Mouse (Mus musculus) megakaryocyte, embryonic 14.5 days (primary cell): ENCODE measurements at regions not wholly inside any gene's neighbourhood (a gene's known extent, or its start where the extent isn't known, plus 50 kb on each side); places are given as distances from the start of the nearest gene placed in this dataset.

Source experiments
- H3K27me3 ChIP-seq: replicated peaks from 2 replicates; pipeline ENCODE3; 2012; ENCODE audit warnings: inconsistent platforms
- H3K36me3 ChIP-seq: replicated peaks from 2 replicates; pipeline ENCODE3; 2012; ENCODE audit warnings: low read length, inconsistent platforms, mixed read lengths
- H3K4me1 ChIP-seq: 2 replicates; pipeline ENCODE4 v1.6.1; 2012; ENCODE audit warnings: inconsistent platforms
- H3K4me3 ChIP-seq: replicated peaks from 2 replicates; pipeline ENCODE3; 2012; ENCODE audit warnings: moderate library complexity, mild to moderate bottlenecking, inconsistent platforms
- H3K9me3 ChIP-seq: 2 replicates; pipeline ENCODE4 v1.6.1; 2012; ENCODE audit warnings: inconsistent platforms
- FLI1 ChIP-seq: IDR thresholded peaks from 2 replicates; pipeline ENCODE4 v1.6.1; 2012; ENCODE audit warnings: low read length, inconsistent platforms, mixed read lengths
- GATA1 ChIP-seq: IDR thresholded peaks from 3 replicates; pipeline ENCODE4 v1.6.1; 2012; ENCODE audit warnings: mixed read lengths, low read length, inconsistent platforms, borderline replicate concordance

GRCm38 (mm10) chr14:25243698-25244097, 215.3 kb upstream of the Zmiz1 start:
- H3K36me3 ChIP-seq, result no peaks in the 10 kb centered on the region
- no peak overlapping the region for H3K4me3 ChIP-seq
- TF ChIP-seq FLI1, result no peak
- no peak for TF ChIP-seq GATA1
- H3K9me3 ChIP-seq, result no peaks in the 10 kb centered on the region
- peaks cover 34% of the 10 kb centered on the region for H3K27me3 ChIP-seq
- no peaks in the 10 kb centered on the region for H3K4me1 ChIP-seq

DNA sequence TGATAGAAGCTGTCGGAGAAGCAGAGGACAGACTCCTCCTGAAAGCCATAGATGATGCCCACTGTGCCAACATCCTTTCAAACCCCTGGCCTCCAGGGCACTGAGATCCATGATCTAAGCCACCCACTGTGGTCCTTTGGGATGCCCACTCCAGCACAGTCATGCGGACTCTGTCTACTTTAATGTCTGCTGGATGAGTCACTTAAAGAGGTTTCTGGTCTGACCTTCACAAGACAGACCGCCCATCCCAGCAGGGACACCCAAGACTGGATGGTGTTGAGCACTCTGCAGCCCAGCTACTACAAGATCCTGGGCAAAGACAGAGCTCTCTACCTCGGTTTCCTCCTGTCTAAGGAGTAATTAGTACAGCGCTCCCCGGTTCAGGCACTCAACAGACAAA, 214.1 kb upstream of the Zmiz1 start:
- Histone ChIP-seq H3K36me3 (no peaks in the 10 kb centered on the region), H3K9me3 (no peaks in the 10 kb centered on the region), H3K4me1 (no peaks in the 10 kb centered on the region), H3K4me3 (no peak overlapping the region), H3K27me3 (peaks cover 28% of the 10 kb centered on the region)
- TF ChIP-seq GATA1 (no peak), FLI1 (no peak)

DNA sequence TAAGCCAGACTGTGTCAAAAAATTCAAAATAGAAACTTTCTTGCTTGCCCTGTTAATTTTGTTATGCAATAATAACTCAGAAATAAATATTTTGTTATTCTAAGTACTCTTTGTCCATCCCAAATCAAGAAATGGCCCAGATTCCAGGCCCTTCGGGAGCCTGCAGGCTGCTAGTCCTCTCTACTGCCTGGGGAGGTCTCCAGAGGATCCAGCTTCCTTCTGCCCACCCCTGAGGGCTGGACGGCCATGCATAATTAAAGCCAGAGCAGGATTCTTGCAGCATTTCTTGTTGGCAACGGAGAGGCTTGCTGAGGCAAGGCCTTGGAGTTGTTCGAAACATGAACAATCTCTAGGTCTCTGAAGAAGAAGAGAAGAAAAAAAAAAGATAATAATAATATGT, 213.3 kb upstream of the Zmiz1 start:
- TF ChIP-seq FLI1 (no peak), GATA1 (no peak)
- H3K36me3 ChIP-seq, result no peaks in the 10 kb centered on the region
- H3K4me3 ChIP-seq, result no peak overlapping the region
- no peaks in the 10 kb centered on the region for H3K4me1 ChIP-seq
- H3K9me3 ChIP-seq, result no peaks in the 10 kb centered on the region
- H3K27me3 ChIP-seq, result peaks cover 24% of the 10 kb centered on the region

DNA sequence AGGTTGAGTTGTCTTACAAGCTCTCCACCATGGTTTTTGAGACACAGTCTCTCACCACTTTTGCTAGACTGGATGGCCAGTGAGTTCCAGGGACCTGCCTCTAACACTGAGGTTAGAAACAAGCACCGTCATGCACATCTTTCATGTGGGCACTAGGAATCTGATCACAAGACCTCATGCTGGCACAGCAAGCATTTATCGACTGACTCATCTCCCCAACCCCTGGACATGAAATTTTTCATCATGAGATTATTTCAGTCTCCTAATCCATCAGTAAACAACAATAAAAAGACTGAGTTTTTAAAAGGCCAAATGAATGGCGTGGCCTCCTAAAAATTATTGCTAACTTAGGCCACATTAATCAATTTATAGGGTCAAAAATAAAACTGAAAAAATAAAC, 210.0 kb upstream of the Zmiz1 start:
- H3K4me3 ChIP-seq, result no peak overlapping the region
- no peaks in the 10 kb centered on the region for H3K4me1 ChIP-seq
- no peak for TF ChIP-seq GATA1
- H3K9me3 ChIP-seq, result no peaks in the 10 kb centered on the region
- H3K27me3 ChIP-seq, result peaks cover 36% of the 10 kb centered on the region
- no peaks in the 10 kb centered on the region for H3K36me3 ChIP-seq

DNA sequence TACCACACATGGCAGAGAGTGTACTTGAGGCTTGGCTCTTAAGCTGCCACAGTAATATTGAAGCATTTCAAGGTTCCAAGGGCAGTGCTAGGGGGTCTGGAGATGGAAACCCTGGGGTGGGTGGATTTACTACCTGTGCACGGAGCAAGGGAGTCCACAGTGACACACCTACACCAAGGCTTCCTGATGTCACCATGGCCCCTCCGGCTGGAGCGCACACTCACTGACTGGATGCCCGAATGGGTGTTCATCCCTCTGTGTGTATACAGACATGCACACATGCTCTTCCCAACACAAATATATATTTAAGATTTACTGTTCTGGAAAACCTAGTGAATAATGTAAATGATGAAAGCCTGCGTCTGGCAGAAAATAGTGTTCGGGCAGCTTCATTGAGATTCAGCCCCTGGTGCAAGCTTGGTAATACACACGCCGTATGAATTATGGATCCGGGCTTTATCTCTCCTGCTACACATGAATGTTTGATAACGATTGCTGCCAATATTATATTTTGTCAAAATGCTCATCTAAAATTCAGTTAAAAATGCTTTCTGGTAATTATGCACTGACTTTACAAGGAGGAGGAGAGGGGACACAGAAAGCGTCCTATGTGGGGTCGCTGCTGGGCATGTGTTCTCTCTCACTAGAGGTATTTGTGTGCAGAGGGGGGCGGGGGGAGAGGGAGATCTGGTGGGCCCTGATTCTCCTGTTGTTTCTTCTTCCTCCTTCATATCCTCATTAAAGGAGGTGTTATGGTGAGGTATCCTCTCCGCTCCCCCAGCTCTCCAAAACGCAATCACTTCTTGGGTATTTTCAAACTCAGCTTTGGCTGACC, 205.8 kb upstream of the Zmiz1 start:
- Histone ChIP-seq H3K9me3 (no peaks in the 10 kb centered on the region), H3K36me3 (no peaks in the 10 kb centered on the region), H3K27me3 (peaks cover 23% of the 10 kb centered on the region), H3K4me3 (no peak overlapping the region), H3K4me1 (no peaks in the 10 kb centered on the region)
- TF ChIP-seq GATA1 (no peak), FLI1 (no peak)

DNA sequence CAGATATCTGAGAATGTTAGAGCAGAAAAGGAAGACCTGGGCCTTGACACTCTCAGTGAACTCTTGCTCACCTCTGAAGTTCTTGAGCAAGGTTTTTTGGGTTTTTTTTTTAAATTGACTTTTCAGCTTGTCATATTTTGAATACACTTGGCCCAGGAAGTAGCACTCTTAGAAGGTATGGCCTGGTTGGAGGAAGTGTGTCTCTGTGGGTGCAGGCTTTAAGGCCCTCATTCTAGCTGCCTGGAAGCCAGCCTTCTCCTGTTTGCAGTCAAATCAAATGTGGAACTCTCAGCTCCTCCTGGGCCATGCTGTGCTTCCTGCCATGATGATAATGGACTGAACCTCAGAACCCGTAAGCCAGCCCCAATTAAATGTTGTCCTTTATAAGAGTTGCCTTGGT, 195.9 kb upstream of the Zmiz1 start:
- TF ChIP-seq GATA1 (no peak), FLI1 (no peak)
- Histone ChIP-seq H3K36me3 (no peaks in the 10 kb centered on the region), H3K27me3 (peaks cover 19% of the 10 kb centered on the region)

GRCm38 (mm10) chr14:25266846-25267245, 192.1 kb upstream of the Zmiz1 start:
- no peaks in the 10 kb centered on the region for H3K9me3 ChIP-seq
- no peaks in the 10 kb centered on the region for H3K36me3 ChIP-seq
- no peak overlapping the region for H3K4me3 ChIP-seq
- TF ChIP-seq FLI1, result no peak
- no peak for TF ChIP-seq GATA1
- H3K4me1 ChIP-seq, result no peaks in the 10 kb centered on the region
- peaks cover 39% of the 10 kb centered on the region for H3K27me3 ChIP-seq

More for the DNA sequence above, 195.9 kb upstream of the Zmiz1 start:
- no peaks in the 10 kb centered on the region for H3K9me3 ChIP-seq
- no peak overlapping the region for H3K4me3 ChIP-seq
- H3K4me1 ChIP-seq, result no peaks in the 10 kb centered on the region

DNA sequence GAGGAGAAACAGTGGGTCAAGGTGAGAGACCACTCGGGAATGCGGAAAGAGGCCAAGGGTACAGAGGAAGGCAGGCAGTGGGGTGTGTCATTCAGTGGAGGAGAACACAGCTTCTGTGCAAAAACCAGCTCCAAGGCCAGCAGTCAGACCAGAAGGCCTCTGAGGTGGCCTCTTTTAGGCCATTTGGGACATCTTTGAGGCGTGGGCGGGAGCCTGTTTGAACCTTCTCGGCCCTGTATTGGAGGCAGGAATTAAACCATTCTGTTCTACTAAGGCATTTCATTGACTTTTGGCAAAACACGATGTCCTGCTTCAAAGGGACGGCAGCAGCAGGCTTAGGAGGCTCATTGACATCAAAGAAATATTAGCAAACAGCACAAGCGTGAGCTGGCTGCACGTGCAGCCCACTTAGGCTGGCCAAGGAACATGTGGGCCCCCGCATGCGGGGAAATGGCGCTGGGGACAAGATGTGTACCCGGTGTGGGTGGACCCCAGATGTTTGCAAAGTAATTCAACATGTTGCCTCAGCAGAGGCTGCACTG, 190.8 kb upstream of the Zmiz1 start:
- Histone ChIP-seq H3K4me1 (no peaks in the 10 kb centered on the region), H3K27me3 (peaks cover 45% of the 10 kb centered on the region), H3K4me3 (no peak overlapping the region), H3K36me3 (no peaks in the 10 kb centered on the region), H3K9me3 (no peaks in the 10 kb centered on the region)
- no peak for TF ChIP-seq GATA1
- no peak for TF ChIP-seq FLI1

GRCm38 (mm10) chr14:25270227-25270876, 188.6 kb upstream of the Zmiz1 start:
- Histone ChIP-seq H3K4me1 (no peaks in the 10 kb centered on the region), H3K36me3 (no peaks in the 10 kb centered on the region), H3K9me3 (no peaks in the 10 kb centered on the region), H3K4me3 (no peak overlapping the region), H3K27me3 (peaks cover 60% of the 10 kb centered on the region)
- TF ChIP-seq GATA1 (no peak), FLI1 (no peak)
